Mouse (Mus musculus): ENCODE results near the gene Llgl2.

Gene Llgl2

DNA sequence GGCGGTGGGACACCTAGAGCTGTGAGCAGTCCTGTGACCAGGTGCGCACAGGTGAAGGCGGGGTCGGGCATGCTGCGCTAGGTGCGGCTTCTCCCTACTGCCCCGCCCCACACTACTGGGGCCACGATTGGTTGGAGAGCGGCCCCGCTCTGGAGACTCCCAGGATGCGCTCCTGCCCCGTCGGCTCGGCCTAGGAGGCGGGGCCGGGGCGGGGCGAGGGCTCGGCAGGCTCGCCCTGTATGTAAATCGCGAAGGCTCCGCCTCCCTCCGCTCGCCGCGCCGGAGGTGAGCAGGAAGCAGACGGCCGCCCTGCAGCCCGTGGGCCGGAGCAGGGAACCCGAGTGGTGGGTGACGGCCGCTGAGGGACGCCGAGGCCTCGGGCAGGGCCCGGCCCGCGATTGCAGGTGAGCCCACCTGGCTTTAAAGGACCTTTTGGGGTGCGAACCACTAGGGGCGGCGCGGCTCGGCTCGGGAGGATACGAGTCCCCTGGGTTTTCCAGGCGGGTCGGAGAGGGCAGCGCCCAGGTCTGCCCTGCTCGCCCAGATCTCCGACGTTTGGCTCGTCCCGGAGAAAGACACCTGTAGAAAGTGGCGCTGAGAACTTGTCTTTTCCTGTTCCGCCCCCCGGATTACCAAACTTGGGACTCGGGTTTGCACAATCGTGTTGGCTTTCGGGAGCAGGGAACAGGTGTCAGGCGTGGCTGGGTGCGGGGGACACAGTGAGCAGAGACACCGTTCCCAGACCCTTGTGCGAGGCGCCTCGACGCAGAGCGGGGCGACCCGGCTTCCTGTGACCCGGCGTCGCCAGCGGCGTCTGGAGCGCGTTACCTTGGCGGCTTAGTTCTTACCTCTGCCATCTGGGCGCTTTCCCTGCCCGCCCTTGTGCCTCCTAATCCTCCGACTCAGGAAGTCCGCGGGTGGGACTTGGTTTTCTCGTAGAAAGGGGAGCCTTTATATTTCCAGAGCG is at the start of gene Llgl2:
Gene Llgl2, plus strand, starts transcription at position 276 of the 967 bp plus-strand sequence.
- DNase-seq (ENCODE audit: low read depth): peak; percentile 92

DNA sequence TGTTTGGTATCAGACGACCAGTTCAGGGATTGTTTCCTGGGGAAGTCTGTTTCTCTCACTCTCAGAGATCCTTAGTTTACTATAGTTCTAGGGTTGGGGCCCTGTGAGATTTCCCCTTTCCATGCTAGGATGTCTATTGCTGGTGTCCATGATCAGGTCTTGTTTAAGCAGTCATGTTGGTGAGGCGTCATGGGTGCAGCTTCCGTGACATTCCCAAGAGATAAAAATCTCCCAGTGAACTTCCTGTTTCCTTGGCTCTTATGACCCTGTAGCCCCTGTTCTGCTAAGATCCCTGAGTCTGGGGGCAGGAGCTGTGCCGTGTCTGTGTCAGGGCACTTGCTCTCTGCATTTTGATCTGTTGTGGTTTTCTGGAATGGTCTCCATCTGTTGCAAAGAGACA is 49.2 kb upstream of the Llgl2 start:
- no peak for DNase-seq (ENCODE audit: low read depth)

DNA sequence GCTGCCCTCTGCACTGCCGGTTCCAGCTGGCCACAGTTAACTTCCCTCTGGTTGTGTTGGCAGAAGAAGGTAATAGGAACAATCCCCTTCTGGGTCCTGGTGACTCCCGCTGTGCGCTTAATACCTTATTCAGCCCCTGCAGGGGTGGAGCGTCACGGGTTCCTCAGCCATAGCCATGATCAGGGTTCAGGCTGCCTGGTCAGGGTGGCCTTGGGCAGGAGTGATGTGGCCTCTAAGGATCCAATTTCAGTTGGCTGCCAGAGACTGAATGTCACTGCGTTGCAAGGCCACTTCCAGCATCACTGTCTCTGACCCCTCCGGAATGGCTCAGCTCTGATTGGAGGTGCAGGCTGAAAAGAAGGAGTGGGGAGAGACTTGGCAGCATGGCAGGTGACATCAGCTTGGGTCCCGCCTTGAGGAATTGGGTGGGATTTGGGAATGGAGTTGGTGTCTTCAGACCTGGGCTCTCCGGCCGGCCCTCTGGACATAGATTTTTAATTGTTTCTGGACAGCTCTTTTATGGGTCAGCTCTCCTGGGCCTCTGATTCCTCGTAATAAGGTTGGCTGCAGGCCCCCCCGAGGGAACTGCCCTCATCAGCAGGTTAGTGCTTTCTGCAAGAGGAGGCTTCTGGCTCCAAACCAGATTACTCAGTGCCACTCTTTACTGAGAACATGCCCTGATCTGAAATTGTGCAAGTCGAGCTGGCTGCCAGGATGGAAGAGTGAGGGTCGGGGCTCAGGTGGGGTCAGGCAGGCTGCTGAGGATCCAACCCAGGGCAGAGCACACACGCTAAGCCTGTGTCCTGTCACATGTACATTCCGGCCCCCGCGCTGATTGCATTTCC is 47.8 kb upstream of the Llgl2 start:
- DNase-seq (ENCODE audit: low read depth): peak; percentile 68

DNA sequence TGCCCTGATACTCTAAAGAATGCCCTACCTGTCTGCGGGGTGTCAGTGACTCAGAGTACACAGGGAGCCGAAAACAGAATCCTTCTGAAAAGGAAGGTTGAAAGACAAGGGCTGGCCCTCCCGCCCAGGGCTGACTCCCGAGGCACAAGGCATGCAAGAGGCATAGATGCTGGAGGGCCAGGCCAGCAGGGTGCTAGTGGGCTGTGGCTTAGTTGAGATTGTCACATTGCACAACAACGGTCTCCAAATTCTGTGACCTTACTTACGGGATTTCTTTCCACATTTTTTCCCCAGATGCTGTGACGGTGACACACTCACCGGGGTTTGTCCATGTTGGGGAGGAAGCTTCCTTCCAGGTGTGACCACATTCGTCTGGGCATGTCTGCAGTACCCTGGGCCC is 46.9 kb upstream of the Llgl2 start:
- no peak for DNase-seq (ENCODE audit: low read depth)

DNA sequence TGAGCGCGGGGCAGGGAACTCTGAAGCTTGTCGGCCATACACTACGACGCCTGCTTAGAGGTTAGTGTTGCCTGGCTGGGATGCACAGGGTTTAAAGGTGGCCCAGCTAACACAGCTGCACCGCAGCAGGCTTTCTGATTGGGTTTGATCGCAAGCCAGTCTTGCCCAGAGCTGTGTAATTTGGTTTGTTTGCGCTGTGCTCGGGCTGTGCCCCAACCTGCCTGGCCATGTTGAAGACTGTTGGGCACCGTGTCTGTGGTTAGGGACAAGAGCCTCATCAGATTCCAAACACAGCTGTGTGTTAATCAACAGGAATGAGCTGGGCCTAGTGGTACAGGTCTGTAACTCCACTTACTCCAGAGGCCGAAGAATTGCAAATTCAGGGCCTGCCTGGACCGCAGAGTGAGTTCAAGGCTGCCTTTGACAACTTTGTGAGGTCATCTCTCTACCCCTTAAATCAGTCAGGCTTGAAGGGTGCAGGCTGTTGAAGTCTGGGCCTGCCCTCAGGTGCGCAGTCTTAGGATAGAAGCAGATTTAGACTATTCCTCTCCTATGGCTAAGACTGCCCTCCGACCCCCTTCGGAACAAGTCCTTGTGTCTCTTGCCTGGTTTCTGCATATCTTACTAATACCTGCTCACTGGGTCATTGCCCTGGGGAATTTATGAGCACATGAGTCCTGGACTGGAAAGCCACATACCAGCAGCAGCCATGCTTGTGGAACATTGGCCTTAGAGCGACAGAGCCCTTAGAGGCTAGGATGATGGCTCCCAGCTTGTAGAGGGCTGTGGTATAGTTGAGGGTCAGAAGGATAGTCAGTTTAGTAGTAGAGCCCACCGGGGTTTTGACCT is 46.1 kb upstream of the Llgl2 start:
- DNase-seq (ENCODE audit: low read depth): no peak

DNA sequence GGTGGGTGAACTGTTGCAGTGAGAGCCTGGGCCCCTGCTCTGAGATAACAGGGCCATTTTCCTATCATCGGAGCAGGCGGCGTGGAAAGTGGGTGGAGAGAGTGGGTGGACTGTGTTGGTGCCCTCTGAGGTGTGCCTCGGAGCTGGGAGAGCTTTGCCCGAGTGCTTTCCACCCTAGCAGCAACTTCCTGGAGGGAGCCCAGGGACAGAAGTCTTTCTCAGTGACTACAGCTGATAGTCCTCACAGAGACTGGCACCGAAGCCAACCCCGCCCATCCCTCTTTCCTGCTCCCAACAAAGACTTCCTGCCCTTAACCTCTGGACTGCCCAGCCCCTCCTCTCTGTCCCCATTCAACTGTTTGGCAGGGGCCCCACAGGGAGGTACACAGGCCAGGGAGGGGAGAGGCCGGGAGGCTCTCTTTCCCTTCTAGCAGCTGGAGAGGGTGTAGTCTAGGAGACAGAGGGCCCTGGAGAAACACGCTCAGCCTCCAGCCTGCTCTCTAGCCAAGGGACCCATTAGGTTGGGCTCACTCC is 44.7 kb upstream of the Llgl2 start:
- DNase-seq (ENCODE audit: low read depth): no peak

DNA sequence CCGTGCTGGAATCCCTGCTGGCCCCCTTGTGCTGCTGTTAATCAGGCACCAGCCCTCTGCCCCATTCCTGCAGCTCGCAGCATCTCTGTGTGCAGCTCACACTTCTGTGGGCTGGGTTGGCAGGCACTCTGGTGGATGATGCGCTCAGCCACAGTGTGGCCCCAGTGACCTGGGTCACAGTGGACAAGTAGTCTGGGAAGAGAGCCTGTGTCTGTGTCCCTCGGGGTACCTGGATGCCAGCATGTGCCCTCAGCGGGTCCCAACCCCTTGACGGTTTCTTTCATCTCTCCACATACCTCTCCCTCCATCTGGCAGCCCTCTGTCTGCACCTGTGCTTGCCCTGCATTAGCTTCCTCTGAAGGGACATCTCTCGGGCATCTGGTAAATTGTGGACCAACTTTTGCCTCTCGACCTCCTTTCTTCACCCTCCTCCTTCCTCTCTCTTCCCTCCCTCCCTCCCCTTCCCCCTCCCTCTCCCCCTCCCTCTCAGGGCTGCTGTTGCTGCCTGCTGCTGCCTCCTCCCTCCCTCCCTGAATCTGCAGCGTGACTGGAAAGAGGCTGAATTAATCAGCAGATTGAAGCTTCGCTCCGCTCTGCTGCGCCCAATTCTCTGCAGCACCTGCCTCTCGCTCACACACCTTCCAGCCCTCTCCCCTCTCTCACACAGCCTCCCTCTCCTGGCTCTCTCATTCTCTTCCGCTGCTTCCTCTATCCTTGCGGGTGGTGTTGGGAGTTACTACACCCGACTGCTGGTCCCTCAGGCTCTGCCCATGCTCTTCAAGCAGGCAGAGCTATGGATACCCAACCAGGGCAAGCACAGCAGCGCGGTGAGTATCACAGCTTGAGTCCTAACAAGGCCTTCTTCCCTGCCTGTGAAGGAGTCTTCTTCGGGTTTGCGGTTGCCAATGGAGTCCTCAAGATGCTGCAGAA is 43.4 kb upstream of the Llgl2 start:
- DNase-seq (ENCODE audit: low read depth): no peak

DNA sequence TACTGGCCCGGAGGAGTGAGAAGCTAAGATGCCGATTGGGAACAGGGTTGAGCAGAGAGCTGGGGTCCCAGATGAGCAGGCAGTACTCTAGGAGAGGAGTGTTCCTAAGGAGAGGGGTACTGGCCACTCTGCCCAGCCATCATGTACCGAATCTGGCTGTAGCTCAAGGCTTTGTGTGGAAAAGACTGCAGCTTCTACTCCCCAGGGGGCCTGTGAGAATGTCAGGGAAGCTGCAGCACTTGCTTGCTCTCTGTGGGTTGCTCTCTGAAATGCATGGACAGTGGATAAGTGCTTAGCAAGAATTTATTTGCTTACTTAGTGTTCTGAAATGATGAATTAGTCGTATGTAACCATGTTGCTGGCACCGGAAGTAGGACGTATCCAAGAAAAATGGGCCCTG is 37.4 kb upstream of the Llgl2 start:
- peak; percentile 29 for DNase-seq (ENCODE audit: low read depth)

DNA sequence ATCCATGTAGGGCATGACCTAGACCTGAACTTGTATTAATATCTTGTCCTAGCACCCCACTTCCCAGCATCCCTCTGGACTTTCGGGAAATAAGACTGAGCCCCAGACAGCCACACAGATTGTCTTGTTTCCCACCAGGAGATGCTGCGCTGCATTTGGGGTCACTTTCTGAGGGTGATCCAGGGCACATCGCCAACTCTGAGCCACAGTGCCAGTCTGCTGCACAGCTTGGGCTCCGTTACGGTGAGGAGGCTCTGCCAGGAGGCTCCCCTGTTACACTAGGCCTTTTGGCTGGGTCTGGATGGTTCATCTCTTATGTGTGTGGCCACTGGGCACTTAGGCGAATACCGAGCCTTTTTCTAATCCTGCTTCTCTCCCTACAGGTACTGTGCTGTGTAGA is 34.1 kb upstream of the Llgl2 start:
- no peak for DNase-seq (ENCODE audit: low read depth)

DNA sequence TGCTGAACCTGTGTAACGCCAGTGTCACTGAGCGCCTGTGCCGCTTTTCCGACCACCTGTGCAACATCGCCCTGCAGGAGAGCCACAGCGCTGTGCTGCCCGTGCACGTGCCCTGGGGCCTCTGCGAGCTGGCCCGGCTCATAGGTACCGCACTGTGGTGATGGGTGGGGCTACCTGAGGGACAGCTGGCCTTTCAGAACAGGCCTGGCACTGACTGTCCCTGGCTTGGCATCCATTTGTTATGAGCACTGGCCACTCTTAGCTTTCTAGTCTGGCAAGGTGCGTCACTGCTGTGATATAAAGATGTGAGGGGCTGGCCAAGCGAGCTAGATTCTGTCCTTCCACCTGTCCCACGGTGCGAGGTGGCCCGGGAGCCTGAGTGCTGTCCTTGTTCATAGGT is 31.9 kb upstream of the Llgl2 start:
- DNase-seq (ENCODE audit: low read depth): no peak

DNA sequence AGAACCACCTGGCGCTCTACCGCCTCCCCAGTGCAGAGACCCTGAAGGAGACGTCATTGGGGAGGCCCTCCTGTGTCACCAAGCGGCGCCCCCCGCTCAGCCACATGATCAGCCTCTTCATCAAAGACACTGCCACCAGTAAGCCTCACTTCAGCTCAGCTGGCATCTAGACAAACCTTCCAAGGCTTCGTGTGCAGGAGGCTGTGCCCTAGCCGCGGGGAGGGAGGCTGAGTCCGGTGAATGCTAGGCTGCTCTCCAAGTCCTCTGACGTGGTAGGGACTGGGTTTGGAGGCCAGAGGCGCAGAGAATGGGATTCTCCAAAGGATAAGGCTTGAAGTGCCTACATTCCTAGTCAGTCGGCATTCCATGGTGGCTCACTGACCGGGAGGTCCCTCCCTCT is 31.5 kb upstream of the Llgl2 start:
- DNase-seq (ENCODE audit: low read depth): no peak

DNA sequence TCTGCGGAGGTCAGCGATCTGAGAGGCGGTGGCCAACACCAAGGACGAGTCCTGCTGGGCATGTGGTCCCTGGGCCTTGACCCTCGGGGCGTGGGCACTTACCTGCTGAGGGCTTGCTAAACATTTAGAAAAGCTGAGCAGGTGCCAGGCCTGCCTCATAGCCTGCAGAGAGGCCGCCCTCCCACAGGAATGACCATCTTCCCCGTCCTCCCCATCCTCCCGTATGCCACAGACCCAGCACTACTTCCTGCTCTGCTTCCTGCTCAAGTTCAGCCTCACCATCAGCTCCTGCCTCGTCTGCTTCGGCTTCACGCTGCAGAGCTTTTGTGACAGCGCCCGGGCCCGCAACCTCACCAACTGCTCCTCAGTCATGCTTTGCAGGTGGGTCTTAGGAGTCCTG is 27.0 kb upstream of the Llgl2 start:
- no peak for DNase-seq (ENCODE audit: low read depth)

DNA sequence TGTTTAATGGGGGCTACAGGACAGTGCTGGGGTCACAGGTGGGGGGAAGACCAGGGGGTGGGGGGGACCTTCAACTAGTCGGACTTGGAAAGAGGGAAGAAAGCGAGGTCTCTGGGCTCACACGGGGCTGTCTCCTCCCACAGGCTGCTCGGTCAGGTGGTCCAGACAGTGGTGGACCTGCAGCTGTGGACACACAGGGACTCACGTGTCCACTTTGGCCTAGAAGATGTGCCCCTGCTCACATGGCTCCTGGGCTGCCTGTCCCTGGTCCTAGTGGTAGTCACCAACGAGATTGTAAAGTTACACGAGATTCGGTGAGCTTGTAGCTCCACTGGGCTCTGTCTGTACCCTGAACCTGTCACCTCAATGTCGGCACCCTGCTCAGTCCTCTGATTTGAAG is 26.2 kb upstream of the Llgl2 start:
- DNase-seq (ENCODE audit: low read depth): no peak

DNA sequence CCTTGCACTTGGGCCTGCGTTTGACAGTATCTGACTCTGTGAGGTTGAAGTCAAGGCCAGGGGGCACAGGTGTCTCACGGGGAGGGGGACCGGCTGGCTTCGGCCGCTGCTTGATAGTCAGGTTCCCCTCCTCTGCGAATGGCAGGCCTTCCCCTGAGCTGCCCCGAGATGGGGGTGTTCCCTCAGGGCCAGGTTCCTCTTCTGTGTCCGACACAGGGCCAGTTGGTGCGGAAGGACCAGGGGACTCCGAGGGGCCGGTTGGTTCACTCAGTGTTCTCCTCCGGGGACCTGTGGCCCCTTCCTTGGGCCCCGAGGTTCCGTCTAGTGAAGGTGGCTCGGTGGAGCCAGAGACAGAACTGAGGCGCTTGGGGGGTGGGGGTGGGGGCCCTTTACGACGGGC is 22.9 kb upstream of the Llgl2 start:
- no peak for DNase-seq (ENCODE audit: low read depth)

DNA sequence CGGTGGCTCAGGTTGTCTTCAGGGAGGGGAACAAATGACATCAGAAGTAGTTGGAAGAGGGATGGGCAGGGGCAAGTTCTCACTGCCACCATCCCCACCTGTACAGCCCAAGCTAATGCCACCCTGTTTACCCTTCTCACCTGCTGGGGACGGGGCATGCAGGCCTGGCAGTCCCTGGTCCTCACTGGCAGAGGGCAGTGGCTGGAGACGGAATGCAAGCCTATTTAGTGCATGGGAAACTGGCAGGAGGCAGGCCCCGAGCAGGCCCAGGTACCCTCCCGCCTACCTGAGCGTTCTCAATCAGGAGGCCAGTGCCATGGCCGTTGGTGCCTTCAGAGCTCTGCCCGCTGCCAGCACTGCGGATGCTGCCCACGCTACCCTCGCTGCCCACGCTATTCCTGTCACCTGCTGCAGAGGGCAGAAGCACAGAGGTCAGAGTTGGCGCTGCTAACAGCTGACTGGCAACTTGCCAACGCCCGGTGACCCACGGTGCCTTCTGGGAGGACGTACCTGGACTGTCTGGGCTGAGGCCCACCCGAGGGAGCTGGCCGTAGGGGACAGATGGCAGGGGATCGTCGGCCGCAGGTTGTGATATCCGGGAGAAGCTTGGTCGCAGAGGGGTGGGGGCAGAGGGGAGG is 20.7 kb upstream of the Llgl2 start:
- no peak for DNase-seq (ENCODE audit: low read depth)

DNA sequence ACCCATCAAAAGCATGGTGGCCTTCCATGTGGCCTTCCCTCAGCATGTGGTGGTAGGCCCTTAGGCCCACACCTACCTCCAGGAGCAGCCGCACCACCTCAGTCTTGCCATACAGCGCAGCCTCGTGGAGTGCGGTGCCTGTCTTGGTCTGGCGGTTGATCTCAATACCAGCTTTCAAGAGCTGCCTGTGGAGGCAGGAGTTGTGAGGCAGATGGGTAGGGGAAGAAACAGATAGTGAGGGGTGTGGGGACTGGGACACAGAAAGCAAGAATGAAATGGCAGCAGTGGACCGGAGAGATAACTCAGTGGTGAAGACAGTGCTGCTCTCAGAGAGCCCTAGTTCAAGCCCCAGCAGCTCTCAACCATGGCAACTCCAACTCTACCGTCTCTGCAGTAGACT is 18.8 kb upstream of the Llgl2 start:
- DNase-seq (ENCODE audit: low read depth): no peak

DNA sequence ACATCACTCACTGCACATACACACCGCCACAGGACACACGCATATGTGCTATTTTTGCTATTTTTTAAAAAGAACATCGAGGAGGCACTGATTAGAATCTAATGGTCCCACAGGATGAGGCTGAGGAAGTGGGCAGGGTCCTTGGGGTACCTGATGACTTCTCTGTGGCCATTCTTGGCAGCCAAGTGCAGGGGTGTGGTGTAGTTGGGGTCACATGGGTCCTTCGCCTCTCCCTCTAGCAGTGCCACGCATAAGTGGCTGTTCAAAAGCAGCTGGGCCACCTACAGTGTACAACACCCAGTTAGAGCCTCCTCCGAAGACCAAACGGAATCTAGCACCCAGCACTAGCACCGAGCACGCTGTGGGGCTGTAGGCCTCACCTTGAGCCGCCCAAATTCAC is 17.7 kb upstream of the Llgl2 start:
- no peak for DNase-seq (ENCODE audit: low read depth)

DNA sequence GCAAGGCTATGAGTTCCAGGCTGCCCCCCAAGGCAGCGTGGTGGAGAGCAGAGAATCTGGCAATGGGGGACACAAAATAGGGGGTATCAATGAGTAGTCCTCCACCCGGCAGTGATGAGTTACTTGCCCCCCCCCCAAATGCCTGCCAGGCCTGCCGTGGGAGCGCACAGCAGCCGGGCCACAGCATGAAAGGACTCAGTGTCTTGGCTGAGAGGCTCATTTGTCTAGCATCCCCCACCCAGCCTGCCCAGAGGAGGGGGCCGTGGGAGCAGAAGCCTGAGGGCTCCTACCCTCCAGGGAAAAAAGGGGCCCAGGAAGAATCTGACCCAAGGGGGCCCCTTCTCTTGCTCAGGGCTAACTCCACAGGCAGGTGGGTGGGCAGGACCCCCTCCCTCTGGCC is 16.5 kb upstream of the Llgl2 start:
- no peak for DNase-seq (ENCODE audit: low read depth)

DNA sequence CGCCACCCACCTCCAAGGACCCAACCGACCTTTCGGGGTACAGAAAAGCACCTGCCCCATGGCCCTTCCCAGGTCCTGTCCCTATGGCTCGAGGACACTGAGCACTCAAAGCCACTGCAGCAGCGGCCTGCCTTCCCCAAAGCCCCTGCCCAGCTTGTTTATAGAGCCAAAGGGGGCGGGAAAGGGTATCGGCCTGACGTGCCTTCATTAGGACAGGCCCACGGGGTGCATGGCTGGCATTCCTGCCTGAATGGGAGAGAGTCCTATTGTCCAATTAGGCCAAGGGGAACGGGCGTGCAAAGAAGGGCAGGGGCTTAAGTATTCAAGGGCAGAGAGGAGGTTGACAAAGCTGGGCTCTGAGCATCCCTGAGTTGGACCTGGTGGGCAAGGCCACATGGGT is 15.9 kb upstream of the Llgl2 start:
- no peak for DNase-seq (ENCODE audit: low read depth)

DNA sequence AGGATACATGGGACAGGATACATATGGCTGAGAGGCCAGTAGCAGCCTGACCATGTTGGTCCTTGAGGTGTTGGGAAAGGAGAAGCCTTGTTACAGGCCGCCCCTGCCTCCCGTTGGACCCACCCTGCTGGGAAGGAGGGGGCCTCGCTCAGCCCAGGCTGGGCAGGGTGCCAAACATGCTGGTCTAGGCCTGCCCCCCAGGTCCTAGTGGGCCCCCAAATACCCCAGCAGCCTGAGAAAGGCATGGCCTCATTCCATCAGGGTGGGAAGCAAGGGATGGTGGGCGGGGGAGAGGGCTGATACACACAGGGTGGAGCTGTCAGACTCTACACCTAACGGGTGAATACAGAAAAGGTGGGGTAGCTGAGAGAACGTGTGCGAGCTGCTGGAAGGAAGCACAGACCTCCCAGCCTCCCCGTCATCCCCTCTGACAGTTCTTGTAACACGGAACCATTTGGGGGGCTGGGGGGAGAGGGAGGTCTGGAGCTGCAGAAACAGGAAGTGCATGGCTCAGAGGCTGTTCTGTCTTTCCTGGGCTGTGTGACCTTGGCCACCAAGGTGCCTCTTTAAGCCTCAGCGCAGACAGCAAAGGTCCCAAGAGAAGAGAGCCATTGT is 15.0 kb upstream of the Llgl2 start:
- no peak for DNase-seq (ENCODE audit: low read depth)

Data from NIH3T3 (cell line).